Mouse (Mus musculus) heart, postnatal 0 days (tissue): ENCODE results near the gene Atp8b4.

ENCODE experiments used
- CTCF ChIP-seq: IDR thresholded peaks from 2 replicates; pipeline ENCODE4 v1.5.1; 2016; ENCODE audit warnings: antibody characterized with exemption, control low read depth, low read depth
- EP300 ChIP-seq: IDR thresholded peaks from 2 replicates; pipeline ENCODE4 v1.6.1; 2016; ENCODE audit warnings: antibody characterized with exemption, low read depth

DNA sequence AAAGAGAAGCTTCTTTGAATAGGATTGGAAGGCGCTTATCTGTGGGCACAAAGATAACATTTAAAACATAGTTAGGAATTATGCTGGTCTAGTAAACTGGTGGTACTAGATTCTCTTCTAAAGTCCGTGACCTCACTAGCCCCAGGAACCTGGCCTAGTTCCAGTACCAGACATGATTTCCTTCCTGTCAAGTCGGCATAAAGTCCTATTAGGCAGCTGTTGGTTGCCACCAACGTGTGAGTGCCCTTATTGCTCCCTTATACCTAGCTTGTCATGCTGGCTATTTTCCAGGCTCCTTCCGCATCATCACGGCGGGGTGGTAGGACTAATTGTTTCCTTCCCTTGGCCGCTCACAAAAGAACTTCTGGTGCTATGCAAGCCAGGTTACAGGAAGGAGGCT is 21.6 kb upstream of the Atp8b4 start:
- TF ChIP-seq CTCF: no peak
- no peak for TF ChIP-seq EP300
